Mouse (Mus musculus) neutrophil, adult 59 days (primary cell): ENCODE data around the gene Ttc27. TPM values are rescaled to one million over a fixed set of nuclear protein-coding genes. Genes with fewer than 3 reads are reported as not detected.

Experiments
- total RNA-seq, 2 experiments: library from RNA; stranded (reverse); gene quantifications; 1 replicate in 1 of 2; 2 replicates in 1 of 2; pipeline ENCODE4 v1.2.4; 2023

The Ttc27 gene
- total RNA-seq = 1 to 10 TPM; 7.2 to 8.9 TPM

GRCm38 (mm10) chr17:74717618-74718151, at the start of gene Ttc27:
Gene Ttc27, plus strand, starts transcription at chr17:74717732.

Other genes with a start within 250 kb of the Ttc27 start
- 10 to 100 TPM; 49.1 to 52.3 TPM for gene Yipf4, start 228.2 kb upstream of the Ttc27 start, total RNA-seq
- gene Birc6, start 189.4 kb upstream of the Ttc27 start, total RNA-seq = 100 to 1,000 TPM; 108 to 113 TPM